Mouse (Mus musculus): Measurements from ENCODE around the gene Syne1. TPM values are rescaled to one million over a fixed set of nuclear protein-coding genes. Genes with fewer than 3 reads are reported as not detected.

Syne1 gene
- polyA plus RNA-seq, 1 experiment from 2014 or later, result 5.7 TPM

GRCm38 (mm10) chr10:5250702-5251101 is 300.6 kb downstream of the Syne1 start:
- WGBS, result 63% methylated on average over 10 of the region's 10 CpGs
- DNase-seq (ENCODE audit: low spot score) (no peak), ATAC-seq (replicated peaks; ENCODE audit: low FRiP score) (no peak)
- no peaks in the 10 kb centered on the region for H3K4me1 ChIP-seq (replicated peaks; ENCODE audit: control insufficient read depth, insufficient read depth, low read length)
- H3K9ac ChIP-seq (ENCODE audit: low read depth, low read length), result no peak overlapping the region
- H3K4me2 ChIP-seq, result no peak overlapping the region
- H3K36me3 ChIP-seq (ENCODE audit: control insufficient read depth, insufficient read depth, low read length), result no peaks in the 10 kb centered on the region
- no peaks in the 10 kb centered on the region for H3K27me3 ChIP-seq (replicated peaks; ENCODE audit: control insufficient read depth, insufficient read depth, low read length)
- H3K27ac ChIP-seq (ENCODE audit: low read depth, low read length), result no peak overlapping the region
- H3K4me3 ChIP-seq (ENCODE audit: low read depth, low read length), result no peak overlapping the region
- no peaks in the 10 kb centered on the region for H3K9me3 ChIP-seq (ENCODE audit: control insufficient read depth, low read length)

GRCm38 (mm10) chr10:5239680-5240079 is 311.6 kb downstream of the Syne1 start:
- Histone ChIP-seq H3K27me3 (replicated peaks; ENCODE audit: control insufficient read depth, insufficient read depth, low read length) (no peaks in the 10 kb centered on the region), H3K4me3 (ENCODE audit: low read depth, low read length) (no peak overlapping the region), H3K4me2 (no peak overlapping the region), H3K4me1 (replicated peaks; ENCODE audit: control insufficient read depth, insufficient read depth, low read length) (no peaks in the 10 kb centered on the region), H3K9me3 (ENCODE audit: control insufficient read depth, low read length) (no peaks in the 10 kb centered on the region), H3K36me3 (ENCODE audit: control insufficient read depth, insufficient read depth, low read length) (no peaks in the 10 kb centered on the region), H3K27ac (ENCODE audit: low read depth, low read length) (no peak overlapping the region), H3K9ac (ENCODE audit: low read depth, low read length) (no peak overlapping the region)
- 76% methylated on average over 4 of the region's 4 CpGs for WGBS
- no peak for DNase-seq (ENCODE audit: low spot score)
- no peak for ATAC-seq (replicated peaks; ENCODE audit: low FRiP score)

- DNase-seq (ENCODE audit: low spot score) (no peak), ATAC-seq (replicated peaks; ENCODE audit: low FRiP score) (no peak)
- Histone ChIP-seq H3K9ac (ENCODE audit: low read depth, low read length) (no peak overlapping the region), H3K4me1 (replicated peaks; ENCODE audit: control insufficient read depth, insufficient read depth, low read length) (no peaks in the 10 kb centered on the region), H3K9me3 (ENCODE audit: control insufficient read depth, low read length) (no peaks in the 10 kb centered on the region), H3K4me3 (ENCODE audit: low read depth, low read length) (no peak overlapping the region), H3K27me3 (replicated peaks; ENCODE audit: control insufficient read depth, insufficient read depth, low read length) (no peaks in the 10 kb centered on the region), H3K27ac (ENCODE audit: low read depth, low read length) (no peak overlapping the region), H3K4me2 (no peak overlapping the region), H3K36me3 (ENCODE audit: control insufficient read depth, insufficient read depth, low read length) (no peaks in the 10 kb centered on the region; the same call in 1 of the 2 replicates)
- 57% methylated on average over 4 of the region's 4 CpGs for WGBS
These were observed 314.4 kb downstream of the Syne1 start for GRCm38 (mm10) chr10:5236926-5237325.

GRCm38 (mm10) chr10:5236171-5236570 is 315.1 kb downstream of the Syne1 start:
- Histone ChIP-seq H3K27ac (ENCODE audit: low read depth, low read length) (no peak overlapping the region), H3K27me3 (replicated peaks; ENCODE audit: control insufficient read depth, insufficient read depth, low read length) (no peaks in the 10 kb centered on the region), H3K36me3 (ENCODE audit: control insufficient read depth, insufficient read depth, low read length) (no peaks in the 10 kb centered on the region; the same call in 1 of the 2 replicates), H3K4me2 (no peak overlapping the region), H3K4me3 (ENCODE audit: low read depth, low read length) (no peak overlapping the region), H3K9me3 (ENCODE audit: control insufficient read depth, low read length) (no peaks in the 10 kb centered on the region), H3K9ac (ENCODE audit: low read depth, low read length) (no peak overlapping the region), H3K4me1 (replicated peaks; ENCODE audit: control insufficient read depth, insufficient read depth, low read length) (no peaks in the 10 kb centered on the region)
- 83% methylated on average over 3 of the region's 3 CpGs for WGBS
- no peak for ATAC-seq (replicated peaks; ENCODE audit: low FRiP score)
- no peak for DNase-seq (ENCODE audit: low spot score)

GRCm38 (mm10) chr10:5234721-5235501 is 316.4 kb downstream of the Syne1 start:
- DNase-seq (ENCODE audit: low spot score) (no peak), ATAC-seq (replicated peaks; ENCODE audit: low FRiP score) (no peak)
- no peaks in the 10 kb centered on the region; the same call in 1 of the 2 replicates for H3K36me3 ChIP-seq (ENCODE audit: control insufficient read depth, insufficient read depth, low read length)
- no peaks in the 10 kb centered on the region for H3K27me3 ChIP-seq (replicated peaks; ENCODE audit: control insufficient read depth, insufficient read depth, low read length)
- WGBS, result 70% methylated on average over 9 of the region's 9 CpGs
- no peak overlapping the region for H3K4me3 ChIP-seq (ENCODE audit: low read depth, low read length)
- H3K9ac ChIP-seq (ENCODE audit: low read depth, low read length), result no peak overlapping the region
- H3K27ac ChIP-seq (ENCODE audit: low read depth, low read length), result no peak overlapping the region
- no peaks in the 10 kb centered on the region for H3K9me3 ChIP-seq (ENCODE audit: control insufficient read depth, low read length)
- no peak overlapping the region for H3K4me2 ChIP-seq
- no peaks in the 10 kb centered on the region for H3K4me1 ChIP-seq (replicated peaks; ENCODE audit: control insufficient read depth, insufficient read depth, low read length)

GRCm38 (mm10) chr10:5229129-5229528 is 322.2 kb downstream of the Syne1 start:
- WGBS, result 91% methylated on average over 8 of the region's 8 CpGs
- Histone ChIP-seq H3K4me3 (ENCODE audit: low read depth, low read length) (no peak overlapping the region), H3K27me3 (replicated peaks; ENCODE audit: control insufficient read depth, insufficient read depth, low read length) (no peaks in the 10 kb centered on the region), H3K36me3 (ENCODE audit: control insufficient read depth, insufficient read depth, low read length) (no peaks in the 10 kb centered on the region; the same call in 1 of the 2 replicates), H3K4me2 (no peak overlapping the region), H3K9ac (ENCODE audit: low read depth, low read length) (no peak overlapping the region), H3K4me1 (replicated peaks; ENCODE audit: control insufficient read depth, insufficient read depth, low read length) (no peaks in the 10 kb centered on the region), H3K27ac (ENCODE audit: low read depth, low read length) (no peak overlapping the region), H3K9me3 (ENCODE audit: control insufficient read depth, low read length) (no peaks in the 10 kb centered on the region)
- ATAC-seq (replicated peaks; ENCODE audit: low FRiP score) (no peak), DNase-seq (ENCODE audit: low spot score) (no peak)

GRCm38 (mm10) chr10:5227395-5228076 is 323.7 kb downstream of the Syne1 start:
- no peaks in the 10 kb centered on the region for H3K27me3 ChIP-seq (replicated peaks; ENCODE audit: control insufficient read depth, insufficient read depth, low read length)
- peak; percentile 49 for ATAC-seq (replicated peaks; ENCODE audit: low FRiP score)

GRCm38 (mm10) chr10:5215943-5216342 is 335.3 kb downstream of the Syne1 start:
- DNase-seq (ENCODE audit: low spot score) (no peak), ATAC-seq (replicated peaks; ENCODE audit: low FRiP score) (no peak)
- no peaks in the 10 kb centered on the region for H3K4me1 ChIP-seq (replicated peaks; ENCODE audit: control insufficient read depth, insufficient read depth, low read length)
- no peak overlapping the region for H3K4me2 ChIP-seq
- H3K4me3 ChIP-seq (ENCODE audit: low read depth, low read length), result no peak overlapping the region
- H3K36me3 ChIP-seq (ENCODE audit: control insufficient read depth, insufficient read depth, low read length), result no peaks in the 10 kb centered on the region
- no peak overlapping the region for H3K9ac ChIP-seq (ENCODE audit: low read depth, low read length)
- WGBS, result 59% methylated on average over 1 of the region's 1 CpGs
- H3K27me3 ChIP-seq (replicated peaks; ENCODE audit: control insufficient read depth, insufficient read depth, low read length), result no peaks in the 10 kb centered on the region
- no peak overlapping the region for H3K27ac ChIP-seq (ENCODE audit: low read depth, low read length)
- H3K9me3 ChIP-seq (ENCODE audit: control insufficient read depth, low read length), result no peaks in the 10 kb centered on the region

More at GRCm38 (mm10) chr10:5227395-5228076, 323.7 kb downstream of the Syne1 start:
- no peak overlapping the region for H3K4me2 ChIP-seq
- H3K9me3 ChIP-seq (ENCODE audit: control insufficient read depth, low read length), result no peaks in the 10 kb centered on the region
- DNase-seq (ENCODE audit: low spot score), result no peak
- no peaks in the 10 kb centered on the region for H3K4me1 ChIP-seq (replicated peaks; ENCODE audit: control insufficient read depth, insufficient read depth, low read length)
- no peak overlapping the region for H3K4me3 ChIP-seq (ENCODE audit: low read depth, low read length)
- H3K27ac ChIP-seq (ENCODE audit: low read depth, low read length), result no peak overlapping the region
- 76% methylated on average over 20 of the region's 20 CpGs for WGBS
- no peaks in the 10 kb centered on the region; the same call in 1 of the 2 replicates for H3K36me3 ChIP-seq (ENCODE audit: control insufficient read depth, insufficient read depth, low read length)
- no peak overlapping the region for H3K9ac ChIP-seq (ENCODE audit: low read depth, low read length)
